Mouse (Mus musculus): ENCODE data around the gene Lipe. TPM values are rescaled to one million over a fixed set of nuclear protein-coding genes. Genes with fewer than 3 reads are reported as not detected.

Gene Lipe
- total RNA-seq (2023), result 10 to 100 TPM; 36.6 to 43.5 TPM

GRCm38 (mm10) chr7:25398610-25399009 lies at the start of gene Lipe:
Lipe (minus strand) TSS chr7:25398710.

GRCm38 (mm10) chr7:25412833-25413441 lies 14.4 kb upstream of the Lipe start, which contains the start of gene Cxcl17:
Cxcl17 (minus strand) TSS chr7:25412886.

GRCm38 (mm10) chr7:25369058-25369749 lies 29.3 kb downstream of the Lipe start, which contains the start of gene Cnfn:
Cnfn (minus strand) TSS chr7:25369724.

Other genes starting within 250 kb of the Lipe start
- 100 to 1,000 TPM; 211 to 226 TPM for gene Pou2f2, start 219.0 kb downstream of the Lipe start, total RNA-seq (2023)
- gene Dedd2, start 178.1 kb downstream of the Lipe start, total RNA-seq (2023), result 10 to 100 TPM; 72.0 to 99.0 TPM
- 10 to 100 TPM; 15.8 to 18.2 TPM for gene Zfp526, start 177.3 kb downstream of the Lipe start, total RNA-seq (2023)
- 10 to 100 TPM; 90.4 to 94.6 TPM for gene Gsk3a, start 160.9 kb downstream of the Lipe start, total RNA-seq (2023)
- 10 to 100 TPM; 19.0 to 23.4 TPM for gene Erf, start 147.9 kb downstream of the Lipe start, total RNA-seq (2023)
- 100 to 1,000 TPM; 334 to 343 TPM for gene Cic, start 131.0 kb downstream of the Lipe start, total RNA-seq (2023)
- 10 to 100 TPM; 56.9 to 65.6 TPM for gene Pafah1b3, start 100.7 kb downstream of the Lipe start, total RNA-seq (2023)
- under 1 TPM in 1 of 2 experiments, not detected in 1; 0.44 TPM for gene Prr19, start 97.3 kb downstream of the Lipe start, total RNA-seq (2023)
- gene Tmem145, start 92.6 kb downstream of the Lipe start, total RNA-seq (2023), result not detected
- gene Megf8, start 81.5 kb downstream of the Lipe start, total RNA-seq (2023), result 1 to 10 TPM; 1.6 to 2.5 TPM
- gene Cnfn, start 29.0 kb downstream of the Lipe start, total RNA-seq (2023), result not detected
- gene Cxcl17, start 14.2 kb upstream of the Lipe start, total RNA-seq (2023), result not detected
- 10 to 100 TPM; 61.2 to 62.6 TPM for gene Ceacam1, start 78.9 kb upstream of the Lipe start, total RNA-seq (2023)
- gene Ceacam2, start 141.1 kb upstream of the Lipe start, total RNA-seq (2023), result 10 to 100 TPM; 10.9 to 13.3 TPM
- gene Erich4, start 217.2 kb upstream of the Lipe start, total RNA-seq (2023), result not detected
- 100 to 1,000 TPM; 110 to 124 TPM for gene Dmac2, start 220.7 kb upstream of the Lipe start, total RNA-seq (2023)
- gene B3gnt8, start 227.9 kb upstream of the Lipe start, total RNA-seq (2023), result 10 to 100 TPM; 45.7 to 52.2 TPM